Mouse (Mus musculus): Measurements from ENCODE around the gene Gm17409. TPM values are rescaled to one million over a fixed set of nuclear protein-coding genes. Genes with fewer than 3 reads are reported as not detected.
A peak's percentile ranks its signal among the peaks of the same experiment; 100 is the strongest.

The Gm17409 gene
- total RNA-seq, 2 experiments from 2014 or later: not detected

DNA sequence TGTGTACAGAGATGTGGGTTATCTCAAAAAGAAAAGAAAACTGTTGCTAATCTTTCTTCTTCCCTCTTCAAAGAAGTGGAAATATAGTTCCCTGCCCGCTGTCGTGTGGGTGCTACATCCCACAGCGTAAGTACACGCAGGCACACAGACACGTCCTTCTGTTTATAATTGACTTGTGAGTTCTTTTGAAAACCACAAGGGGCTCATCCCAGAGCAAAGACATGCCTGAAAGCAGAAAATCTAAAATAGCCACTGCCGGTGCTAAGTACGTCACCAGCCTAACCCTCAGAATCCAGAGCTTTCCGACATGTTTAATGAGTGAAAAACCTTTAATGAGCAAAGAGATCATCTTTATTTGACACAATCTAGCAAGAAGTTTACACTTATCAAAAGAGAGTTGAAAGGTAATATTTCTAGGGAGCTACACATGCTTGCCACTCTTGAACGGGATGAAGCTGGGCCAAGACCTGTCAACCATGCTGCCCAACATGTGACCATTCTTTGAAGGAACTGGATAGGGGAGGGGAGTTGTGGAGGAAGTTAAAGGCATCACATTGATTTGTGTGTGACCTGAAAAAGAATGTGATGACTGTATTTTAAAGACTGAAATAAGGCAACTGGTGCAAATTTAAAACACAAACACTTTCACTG is 11.7 kb downstream of the Gm17409 start:
- no peak for DNase-seq (ENCODE audit: low spot score)
- intact Hi-C loops (cut with DNase I): no loop called here

DNA sequence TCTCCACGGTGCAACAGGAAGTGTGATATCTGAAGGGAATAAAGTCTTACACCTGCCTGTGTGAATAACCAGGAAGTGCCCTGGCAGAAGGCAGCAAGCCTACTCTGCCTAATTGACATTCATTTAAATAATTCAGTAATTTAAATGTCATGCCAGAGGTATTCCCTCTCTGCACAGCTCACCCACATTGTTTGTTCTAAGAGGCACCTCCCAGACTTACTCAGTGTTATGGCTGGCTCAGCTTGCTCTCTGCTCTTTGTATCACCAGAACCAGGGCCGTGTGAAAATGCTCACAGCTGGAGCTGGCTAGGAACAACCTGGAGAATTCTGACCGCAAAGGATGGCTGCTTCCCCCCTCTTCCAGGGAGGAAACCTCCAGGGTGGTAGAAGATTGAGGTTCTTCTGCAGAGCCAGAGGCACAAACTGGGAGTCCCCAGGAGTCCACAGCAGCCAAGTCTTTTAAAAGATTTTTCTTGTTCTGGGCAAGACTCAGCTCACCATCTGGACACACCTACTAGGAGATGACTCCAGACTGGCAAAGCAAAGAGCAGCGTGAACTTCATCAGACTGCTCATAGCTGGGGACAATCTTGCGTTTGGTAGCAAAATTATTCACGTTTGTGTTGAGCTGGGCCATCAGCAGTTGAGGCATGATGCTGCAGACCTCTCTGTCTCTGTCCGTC is 14.5 kb downstream of the Gm17409 start:
- DNase-seq (ENCODE audit: low spot score): no peak
- intact Hi-C loops (cut with DNase I): no loop called here

DNA sequence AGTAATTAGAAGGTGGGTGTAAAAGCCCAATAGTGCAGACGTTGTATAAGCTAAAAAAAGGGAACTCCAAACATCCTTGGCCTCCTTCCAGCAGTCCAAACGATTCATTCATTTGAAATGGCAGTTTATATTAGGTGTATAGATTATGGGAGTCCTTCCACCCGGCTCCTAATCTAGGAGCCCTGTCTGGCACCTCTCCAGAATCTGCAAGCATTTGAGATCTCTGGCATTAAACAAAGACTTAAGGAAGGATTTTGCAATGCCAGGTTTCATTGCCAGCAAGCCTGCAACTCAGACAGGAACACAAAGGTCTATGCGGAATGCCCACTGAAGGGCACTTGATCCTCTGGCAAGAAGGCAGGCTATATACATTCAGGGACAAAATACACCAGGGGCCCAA is 15.2 kb downstream of the Gm17409 start:
- intact Hi-C loops (cut with DNase I): loop anchor here (5.0 kb wide), 1 partner anchor 42 kb away; no protein-coding TSS in a partner anchor

DNA sequence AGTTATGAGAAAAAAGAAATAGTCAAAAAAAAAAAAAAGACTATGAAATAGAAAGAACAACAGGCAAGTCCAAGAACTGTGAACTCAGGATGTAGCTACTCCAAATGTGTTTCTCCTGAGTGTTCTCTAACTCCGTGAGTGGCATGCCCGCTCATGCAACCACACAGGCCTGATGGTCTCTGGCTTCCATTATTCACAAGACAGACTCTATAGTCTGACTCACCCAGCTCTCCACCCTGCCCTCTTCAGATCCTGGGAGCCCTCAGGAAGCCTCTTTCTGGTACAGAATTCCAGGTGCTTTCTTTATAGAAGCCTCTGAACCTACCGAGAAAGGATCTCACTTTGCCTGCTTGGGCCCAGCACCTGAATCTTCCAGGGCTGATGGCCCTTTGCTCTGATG is 15.8 kb downstream of the Gm17409 start:
- no peak for DNase-seq (ENCODE audit: low spot score)
- intact Hi-C loops (cut with DNase I): loop anchor here (5.0 kb wide), 1 partner anchor 42 kb away; no protein-coding TSS in a partner anchor

More for the DNA sequence above, 15.2 kb downstream of the Gm17409 start:
- DNase-seq (ENCODE audit: low spot score): no peak

DNA sequence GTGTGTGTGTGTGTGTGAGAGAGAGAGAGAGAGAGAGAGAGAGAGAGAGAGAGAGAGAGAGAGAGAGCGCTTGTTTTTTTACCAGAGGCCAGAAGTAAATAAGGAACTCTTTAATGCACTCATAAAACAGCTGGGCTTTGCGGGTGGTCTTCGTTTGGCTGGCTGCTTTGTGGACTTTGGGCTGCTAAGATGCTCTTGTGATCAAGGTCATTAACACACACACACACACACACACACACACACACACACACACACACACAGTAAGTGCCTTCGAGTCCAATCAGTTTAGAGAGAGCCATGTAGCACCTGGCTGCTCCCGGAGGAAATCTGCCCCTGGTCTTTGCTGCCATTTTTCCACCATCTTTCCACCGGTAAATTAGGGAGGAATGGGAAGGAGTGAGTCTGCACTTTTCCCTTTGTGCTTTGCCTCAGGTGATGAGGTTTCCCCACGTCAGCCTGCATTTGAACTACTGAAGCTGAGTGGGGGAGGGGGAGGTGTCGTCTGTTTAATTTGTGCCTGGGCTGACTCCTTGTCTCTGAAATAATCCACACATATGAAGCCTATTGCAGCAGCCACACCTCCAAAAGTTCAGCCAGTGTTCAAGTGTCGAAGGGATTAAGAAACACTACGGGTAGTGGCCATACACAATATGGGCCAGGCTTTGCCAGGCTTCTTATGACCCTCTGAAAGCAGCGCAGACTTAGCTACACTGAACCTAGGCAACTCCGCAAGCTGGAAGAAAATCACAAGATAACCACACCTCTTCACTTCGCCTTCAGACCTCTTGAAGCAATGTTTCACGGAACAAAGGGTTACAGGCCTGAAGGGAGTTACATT is 16.7 kb downstream of the Gm17409 start:
- intact Hi-C loops (cut with DNase I): loop anchor here (5.0 kb wide), 1 partner anchor 41 kb away; no protein-coding TSS in a partner anchor
- no peak for DNase-seq (ENCODE audit: low spot score)

DNA sequence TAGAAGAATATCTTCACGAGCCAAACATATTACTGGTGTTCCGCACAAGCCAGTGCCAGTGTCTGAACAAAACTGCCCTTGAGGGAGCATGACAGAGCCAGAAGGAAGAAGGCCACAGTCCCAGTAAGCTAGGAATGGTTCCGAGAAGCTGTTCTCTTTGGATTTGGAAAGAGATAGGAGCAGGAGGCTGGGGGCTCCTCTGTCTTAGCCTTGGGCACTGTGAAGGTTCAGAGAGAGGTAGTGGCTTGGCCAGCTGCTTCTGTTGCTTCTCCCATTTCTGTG is 17.3 kb downstream of the Gm17409 start:
- DNase-seq (ENCODE audit: low spot score): no peak
- intact Hi-C loops (cut with DNase I): loop anchor here (5.0 kb wide), 1 partner anchor 40 kb away; no protein-coding TSS in a partner anchor

DNA sequence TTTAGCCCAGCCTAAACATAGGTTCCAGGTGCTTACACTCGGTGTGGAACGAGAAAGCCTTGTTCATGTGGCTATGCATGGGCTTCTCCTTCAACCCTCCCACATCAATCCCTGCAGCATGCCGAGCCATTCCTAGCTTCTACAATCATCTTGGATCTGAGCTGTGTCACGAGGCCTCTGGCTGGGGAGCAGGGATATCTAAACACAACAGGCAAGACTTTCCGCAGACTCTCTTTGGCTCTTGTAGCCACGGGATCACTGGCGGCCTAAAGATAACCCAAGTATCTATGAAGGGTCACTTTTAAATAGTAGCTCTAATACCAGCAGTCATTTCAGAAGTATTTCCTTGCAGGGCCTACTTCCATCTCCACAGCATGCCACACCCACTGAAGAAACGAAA is 18.5 kb downstream of the Gm17409 start:
- intact Hi-C loops (cut with DNase I): loop anchor here (5.0 kb wide), 1 partner anchor 39 kb away; no protein-coding TSS in a partner anchor

DNA sequence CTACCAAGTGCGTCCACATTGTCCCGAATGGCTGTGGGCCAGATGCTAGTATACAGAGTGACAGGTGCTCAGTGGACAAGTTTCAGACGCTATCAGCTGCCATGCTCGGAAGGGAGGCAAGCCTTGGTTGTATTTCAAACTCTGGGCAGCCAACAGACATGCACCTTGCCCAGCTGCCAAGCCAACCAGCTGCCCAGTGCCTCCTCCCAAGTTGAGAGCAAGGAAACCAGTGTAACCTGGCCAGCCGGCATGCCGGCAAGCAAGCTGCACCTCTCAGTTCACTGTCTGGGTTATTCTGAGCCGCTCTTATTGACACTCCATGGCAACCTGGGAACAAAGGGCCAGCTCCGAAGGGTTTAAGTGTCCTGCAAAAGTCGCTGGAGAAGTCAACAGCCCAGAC is 19.4 kb downstream of the Gm17409 start:
- intact Hi-C loops (cut with DNase I): loop anchor here (5.0 kb wide), 1 partner anchor 38 kb away; no protein-coding TSS in a partner anchor
- DNase-seq (ENCODE audit: low spot score): peak; percentile 27

More for the DNA sequence above, 18.5 kb downstream of the Gm17409 start:
- DNase-seq (ENCODE audit: low spot score): no peak

DNA sequence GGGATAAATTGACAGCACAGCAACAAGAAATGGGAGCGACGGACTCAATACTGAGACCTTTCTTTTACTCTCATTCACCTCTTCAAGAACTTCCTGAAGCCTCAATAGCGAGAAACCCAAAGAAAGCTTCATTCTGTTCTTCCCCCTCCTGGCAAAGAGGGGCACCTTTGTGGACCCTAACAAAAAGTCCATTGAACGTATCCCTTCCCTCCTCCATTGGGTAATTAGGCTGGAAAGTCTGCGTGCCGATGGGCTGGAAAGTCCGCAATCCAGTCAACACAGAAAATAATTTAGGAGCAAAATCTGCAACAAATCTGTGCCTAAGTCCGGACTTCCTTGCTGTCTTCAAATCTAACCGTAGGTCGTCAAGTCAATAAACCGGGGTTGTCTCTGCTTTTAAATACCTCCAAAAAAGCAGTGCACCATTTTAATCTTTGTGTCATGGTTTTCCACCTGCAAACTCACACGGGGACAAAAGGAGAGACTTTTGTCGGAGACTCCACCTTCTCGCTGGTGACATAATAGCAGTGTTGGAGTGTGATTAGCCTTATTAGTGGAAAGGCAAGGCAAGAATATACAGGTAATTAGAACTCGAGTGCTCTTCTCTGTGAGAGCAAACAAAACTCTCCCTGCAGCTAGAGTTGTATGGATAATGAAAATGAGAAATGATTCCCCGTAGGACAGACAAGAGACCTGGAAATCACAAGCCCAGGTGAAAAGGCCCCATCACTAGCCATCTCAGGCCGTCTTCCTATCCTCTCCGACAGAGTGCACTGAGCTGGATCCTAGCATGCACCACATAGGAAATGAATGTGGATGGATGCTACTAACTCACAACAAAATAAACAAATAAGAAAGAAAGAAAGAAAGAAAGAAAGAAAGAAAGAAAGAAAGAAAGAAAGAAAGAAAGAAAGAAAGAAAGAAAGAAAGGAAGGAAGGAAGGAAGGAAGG is 24.0 kb downstream of the Gm17409 start:
- intact Hi-C loops (cut with DNase I): no loop called here
- DNase-seq (ENCODE audit: low spot score): no peak

DNA sequence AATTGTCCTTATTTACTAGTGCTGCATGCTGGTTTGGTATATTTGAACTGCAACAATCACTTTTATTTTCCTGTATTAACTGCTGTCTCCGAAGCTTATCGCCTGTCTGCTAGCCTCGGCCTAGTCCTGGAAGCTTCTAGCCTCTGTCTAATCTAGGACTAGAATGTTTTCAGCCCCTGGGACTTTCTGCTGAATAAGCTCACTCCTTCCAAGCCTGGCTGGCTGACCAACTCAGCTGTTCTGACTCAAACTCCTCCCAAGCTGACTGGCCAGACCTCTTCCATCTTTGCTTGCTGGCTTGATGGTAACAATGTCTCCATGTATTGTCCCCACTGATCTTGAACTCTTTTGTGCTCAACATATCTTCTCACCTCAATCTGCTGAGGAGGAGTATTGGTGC is 25.4 kb downstream of the Gm17409 start:
- intact Hi-C loops (cut with DNase I): no loop called here
- no peak for DNase-seq (ENCODE audit: low spot score)

DNA sequence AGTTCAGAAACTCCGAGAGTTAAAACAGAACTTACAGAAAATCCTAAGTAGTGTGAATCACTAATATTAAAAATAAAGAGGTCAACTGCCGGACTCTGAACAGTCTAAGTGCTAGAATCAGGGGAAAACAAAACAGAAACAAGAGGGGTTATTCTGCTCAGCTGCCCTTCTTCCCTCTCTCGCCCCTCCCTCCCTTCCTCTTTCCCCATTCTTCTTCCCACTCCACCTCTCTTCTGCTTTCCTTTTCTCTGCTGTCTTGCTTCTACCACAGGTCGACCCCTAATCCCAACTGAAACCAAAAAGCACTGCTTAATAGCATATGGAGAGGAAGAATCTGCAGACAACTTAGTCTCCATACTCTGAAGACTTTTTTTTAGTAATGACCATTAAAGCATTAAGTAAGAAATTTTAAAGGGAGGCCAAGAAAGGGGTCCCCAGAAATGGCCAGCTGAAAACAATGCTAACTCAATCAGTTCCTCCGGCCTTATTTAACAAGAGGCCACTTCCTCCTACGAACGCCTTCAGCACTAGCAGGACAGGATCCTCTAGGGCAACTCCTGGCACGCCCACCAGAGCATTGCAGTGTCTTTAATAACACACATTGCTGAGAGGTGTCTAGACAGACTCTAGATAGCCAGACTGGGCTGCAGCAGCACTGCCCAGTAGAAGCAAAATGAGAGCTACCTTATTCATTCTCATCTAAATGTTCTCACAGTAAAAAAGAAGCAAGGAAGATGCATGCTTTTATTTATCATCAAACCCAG is 26.9 kb downstream of the Gm17409 start:
- no peak for DNase-seq (ENCODE audit: low spot score)
- intact Hi-C loops (cut with DNase I): no loop called here

DNA sequence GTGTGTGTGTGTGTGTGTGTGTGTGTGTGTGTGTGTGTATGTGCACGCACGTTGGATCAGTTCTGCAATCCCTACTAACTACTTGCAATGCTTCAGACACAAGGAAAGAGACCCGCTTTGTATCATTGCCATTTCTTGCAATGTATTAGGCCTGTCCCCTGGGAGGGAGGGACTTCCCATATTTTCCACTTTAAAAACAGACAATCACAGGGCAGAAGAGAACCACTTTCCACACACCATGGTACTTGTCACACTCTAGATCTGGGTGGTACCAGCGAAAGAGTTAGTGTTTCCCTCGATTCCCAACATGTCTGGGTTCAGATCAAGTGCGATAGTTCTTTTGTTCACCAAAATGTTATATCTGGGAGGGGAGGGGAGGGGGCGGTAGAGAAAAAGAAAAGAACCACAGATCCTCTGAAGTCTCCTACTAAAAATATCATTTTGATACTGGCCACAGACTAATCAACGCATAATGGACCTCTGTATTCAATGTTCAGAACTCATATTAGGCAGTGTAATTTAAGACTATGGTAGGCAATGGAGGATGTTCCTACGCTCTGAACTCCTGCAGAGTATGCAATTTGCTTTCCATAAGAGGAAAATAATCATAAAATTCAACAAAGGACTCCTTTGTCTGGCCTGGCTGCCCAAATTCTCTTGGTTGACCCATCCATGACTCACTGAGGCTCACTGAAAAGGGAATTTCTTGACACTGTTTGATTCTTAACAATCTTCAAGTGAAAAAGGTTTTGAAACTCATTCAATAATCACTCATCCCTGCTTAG is 35.6 kb downstream of the Gm17409 start:
- intact Hi-C loops (cut with DNase I): no loop called here
- DNase-seq (ENCODE audit: low spot score): no peak

DNA sequence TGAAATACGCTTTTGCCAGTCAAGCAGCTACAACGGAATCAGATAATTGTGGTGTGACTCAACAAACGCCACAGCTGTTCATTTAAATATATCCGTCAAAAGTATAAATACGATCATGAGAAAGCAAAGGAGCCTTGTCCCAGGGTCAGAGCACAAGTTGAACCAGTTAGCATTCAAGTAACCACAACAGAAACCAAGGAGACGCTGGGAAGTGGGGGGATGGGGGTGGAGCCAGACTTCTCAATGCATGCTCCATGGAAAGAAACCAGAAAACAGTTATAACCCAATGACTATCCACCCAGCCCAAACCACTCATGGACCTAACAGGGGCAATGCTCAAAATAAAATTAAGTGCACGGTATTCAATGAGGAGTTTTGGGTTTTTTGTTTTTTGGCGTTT is 40.3 kb downstream of the Gm17409 start:
- intact Hi-C loops (cut with DNase I): no loop called here
- no peak for DNase-seq (ENCODE audit: low spot score)

DNA sequence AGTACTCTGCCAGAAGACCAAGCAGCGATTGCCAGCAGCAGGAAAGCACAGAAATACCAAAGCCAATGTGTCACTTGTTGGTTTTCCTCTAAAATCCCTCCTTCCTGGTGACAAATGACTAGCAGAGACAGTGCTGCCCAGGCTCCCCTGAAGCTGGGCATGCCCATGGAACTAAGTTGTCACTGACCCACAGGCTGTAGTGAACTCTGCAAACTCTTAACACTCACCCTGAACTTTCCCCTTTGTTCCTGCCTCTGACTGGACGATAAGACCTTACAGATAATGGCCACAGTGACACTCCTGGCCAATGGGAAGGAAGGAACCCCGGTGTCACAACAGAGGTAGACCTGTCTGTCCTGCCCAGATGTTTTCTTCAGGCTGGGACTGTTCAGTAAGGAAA is 43.3 kb downstream of the Gm17409 start:
- DNase-seq (ENCODE audit: low spot score): no peak
- intact Hi-C loops (cut with DNase I): no loop called here

DNA sequence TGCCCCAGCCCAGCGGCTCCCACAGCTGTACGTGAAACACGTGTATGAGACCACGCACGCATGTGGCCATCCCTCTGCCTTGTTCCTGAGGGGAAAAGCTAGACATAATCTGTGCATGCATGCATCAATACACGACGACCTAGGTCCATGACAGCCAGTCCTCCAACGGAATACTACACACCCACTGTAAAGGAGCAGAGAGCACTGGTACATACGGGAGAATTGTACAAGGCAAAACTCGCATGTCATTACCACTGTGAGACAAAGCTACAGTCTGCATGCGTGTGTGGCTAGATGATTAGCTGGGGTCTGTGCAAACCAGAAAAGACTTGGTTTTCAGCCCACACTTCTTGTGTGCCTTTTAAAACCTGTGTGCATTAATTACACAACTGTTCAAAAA is 44.6 kb downstream of the Gm17409 start:
- intact Hi-C loops (cut with DNase I): no loop called here
- DNase-seq (ENCODE audit: low spot score): no peak

DNA sequence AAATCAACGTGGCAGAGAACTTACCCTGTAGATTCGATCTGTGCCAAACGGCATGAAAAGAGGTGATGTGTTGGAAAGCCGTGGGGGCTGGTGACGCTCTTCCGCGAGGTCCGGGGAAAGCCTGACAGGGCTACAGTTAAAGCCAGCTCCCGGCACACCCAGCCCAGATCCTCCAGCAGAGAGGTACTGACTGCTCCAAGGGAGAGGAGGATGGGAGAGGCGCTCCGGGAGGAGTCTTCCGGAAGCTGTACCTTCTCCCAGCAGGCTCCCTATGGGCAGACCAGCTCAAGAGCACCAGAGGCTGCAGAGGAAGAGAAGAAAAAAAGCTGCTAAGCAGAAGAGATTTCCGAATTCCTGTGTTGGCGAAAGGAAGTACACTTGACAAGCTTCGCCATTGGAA is 46.1 kb downstream of the Gm17409 start:
- DNase-seq (ENCODE audit: low spot score): no peak
- intact Hi-C loops (cut with DNase I): loop anchor here (5.0 kb wide), 1 partner anchor 39 kb away; no protein-coding TSS in a partner anchor

DNA sequence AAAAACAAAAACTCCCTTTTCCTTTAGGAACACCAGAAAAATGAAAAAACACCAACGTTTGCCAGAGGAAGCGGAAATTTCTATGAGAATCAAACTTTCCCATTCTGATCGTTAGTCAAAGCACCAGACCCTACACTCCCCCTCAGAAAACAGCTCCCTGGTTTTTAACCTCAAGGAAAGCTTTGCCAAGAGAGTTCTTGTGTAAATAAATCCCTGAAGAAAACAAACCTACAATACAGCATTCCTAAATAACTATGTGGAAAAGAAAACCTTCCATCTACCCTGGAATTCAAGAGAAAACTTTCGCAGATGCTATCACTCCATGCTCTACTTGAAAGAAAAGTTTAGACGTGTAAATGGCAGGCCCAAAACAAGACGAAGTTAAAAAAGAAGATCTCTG is 47.0 kb downstream of the Gm17409 start:
- no peak for DNase-seq (ENCODE audit: low spot score)
- intact Hi-C loops (cut with DNase I): loop anchor here (5.0 kb wide), 1 partner anchor 40 kb away; no protein-coding TSS in a partner anchor

DNA sequence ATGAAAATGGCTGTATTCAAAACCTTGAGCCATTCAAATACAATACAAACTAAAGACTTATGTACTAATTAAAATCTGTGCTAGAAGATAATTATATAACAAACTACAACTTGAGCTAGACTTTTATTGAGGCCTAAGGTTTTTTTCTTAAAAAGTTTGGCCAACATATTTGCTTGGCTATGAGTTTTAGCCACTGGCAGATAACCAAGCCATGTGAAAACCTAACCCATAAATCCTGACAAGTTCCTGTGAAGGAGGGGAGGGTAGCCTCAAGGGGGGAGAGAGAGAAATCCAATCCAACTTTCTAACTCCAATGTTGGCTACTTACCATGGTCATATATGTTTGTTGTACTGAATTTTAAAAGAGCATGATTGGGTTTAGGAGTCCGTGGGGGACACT is 48.6 kb downstream of the Gm17409 start:
- no peak for DNase-seq (ENCODE audit: low spot score)
- intact Hi-C loops (cut with DNase I): loop anchor here (5.0 kb wide), 1 partner anchor 41 kb away; no protein-coding TSS in a partner anchor
